In genomic region chr8:104121640-104122416, GRCm38 (mm10) we compare ENCODE assay signal across 18 mouse cellular contexts. TPM values are rescaled to one million over a fixed set of nuclear protein-coding genes. Genes with fewer than 3 reads are reported as not detected.
DNase-seq lines count a peak whose midpoint lies in the region; ATAC-seq and TF ChIP-seq lines count a peak whose summit lies in the region.
"Had no signal": no experiment of that assay in that cellular context is flagged by ENCODE, and none has a peak within 500 bp of the region (broad histone marks: within the 10 kb centered on the region; RNA-seq: fewer than 3 reads in every experiment).

No protein-coding gene starts in this region.

- no peaks in the 10 kb centered on the region for H3K79me2 ChIP-seq in C2C12 (ENCODE audit: control insufficient read depth, insufficient read depth)

- peak; percentile 45 for DNase-seq in adrenal gland, adult 2 months
- DNase-seq in adrenal gland, adult 18-20 months (ENCODE audit: low spot score in 2 of 2) = no peak
- peak; percentile 22 to 41 for DNase-seq in kidney, adult 8-10 months
- DNase-seq in kidney, postnatal 10 days = no peak
- peak; percentile 70 for DNase-seq in lung, postnatal 0 days (ENCODE audit: low spot score)
- no peak for DNase-seq in midbrain, embryonic 14.5 days
- no peak for DNase-seq in frontal cortex, postnatal 25 days (ENCODE audit: low spot score in 2 of 2)
- DNase-seq: cerebellum, adult 11-12 months; cerebellum, postnatal 36 days; heart, adult 11 months; layer of hippocampus, postnatal 36 days; left cerebral cortex, postnatal 4 days; thymus, postnatal 4 days had no signal

- no peak overlapping the region for H3K9ac ChIP-seq in lung, postnatal 0 days (replicated peaks; ENCODE audit: low read depth)
- H3K9ac ChIP-seq in midbrain, embryonic 14.5 days (replicated peaks; ENCODE audit: low read length) = no peak overlapping the region
- H3K9ac ChIP-seq: midbrain, embryonic 15.5 days had no signal

- no peak for TF ChIP-seq CTCF in C2C12 (IDR thresholded peaks at IDR 0.05; ENCODE audit: control insufficient read depth, insufficient read depth, insufficient read length)
- TF ChIP-seq CTCF in lung, postnatal 0 days (IDR thresholded peaks at IDR 0.05) = no peak

- ATAC-seq in lung, postnatal 0 days = peak; percentile 91
- ATAC-seq in midbrain, embryonic 14.5 days (ENCODE audit: low FRiP score, low TSS enrichment) = no peak
- ATAC-seq: forebrain, embryonic 14.5 days; midbrain, embryonic 15.5 days had no signal

- H3K27me3 ChIP-seq in C2C12 (ENCODE audit: control insufficient read depth, insufficient read depth, insufficient read length) = no peaks in the 10 kb centered on the region
- H3K27me3 ChIP-seq in lung, postnatal 0 days (replicated peaks; ENCODE audit: insufficient read depth, low read length) = no peaks in the 10 kb centered on the region
- H3K27me3 ChIP-seq in midbrain, embryonic 14.5 days (ENCODE audit: control insufficient read depth, insufficient read depth, low read length) = no peaks in the 10 kb centered on the region
- H3K27me3 ChIP-seq: midbrain, embryonic 15.5 days had no signal

- TF ChIP-seq EP300 in lung, postnatal 0 days (IDR thresholded peaks at IDR 0.05) = peak; percentile 76

- WGBS in lung, postnatal 0 days = 57% methylated on average over 12 of the region's 12 CpGs
- WGBS in midbrain, embryonic 14.5 days = 86% methylated on average over 12 of the region's 12 CpGs

- peak overlapping the region; percentile 44; the same call in 1 of the 2 replicates for H3K27ac ChIP-seq in lung, postnatal 0 days (ENCODE audit: low read length)
- H3K27ac ChIP-seq in midbrain, embryonic 14.5 days (replicated peaks; ENCODE audit: low read depth, low read length) = no peak overlapping the region
- H3K27ac ChIP-seq: midbrain, embryonic 15.5 days had no signal

- H3K4me3 ChIP-seq in C2C12 (ENCODE audit: insufficient read depth, poor library complexity, severe bottlenecking) = no peak overlapping the region
- no peak overlapping the region for H3K4me3 ChIP-seq in lung, postnatal 0 days (ENCODE audit: low read depth, low read length)
- no peak overlapping the region for H3K4me3 ChIP-seq in midbrain, embryonic 14.5 days (replicated peaks; ENCODE audit: low read depth, low read length)
- H3K4me3 ChIP-seq: midbrain, embryonic 15.5 days had no signal

- H3K36me3 ChIP-seq in C2C12 (ENCODE audit: control insufficient read depth, insufficient read depth) = no peaks in the 10 kb centered on the region
- H3K36me3 ChIP-seq in lung, postnatal 0 days (ENCODE audit: insufficient read depth, low read length) = no peaks in the 10 kb centered on the region
- H3K36me3 ChIP-seq in midbrain, embryonic 14.5 days (ENCODE audit: control insufficient read depth, insufficient read depth, low read length) = no peaks in the 10 kb centered on the region
- H3K36me3 ChIP-seq: midbrain, embryonic 15.5 days had no signal

- H3K4me1 ChIP-seq in lung, postnatal 0 days (ENCODE audit: insufficient read depth, low read depth, low read length) = no peaks in the 10 kb centered on the region
- no peaks in the 10 kb centered on the region for H3K4me1 ChIP-seq in midbrain, embryonic 14.5 days (ENCODE audit: control insufficient read depth, insufficient read depth, low read length)
- H3K4me1 ChIP-seq: midbrain, embryonic 15.5 days had no signal

- H3K79me3 ChIP-seq in C2C12 (ENCODE audit: low read depth) = no peaks in the 10 kb centered on the region

- no peaks in the 10 kb centered on the region for H3K9me3 ChIP-seq in lung, postnatal 0 days (ENCODE audit: low read length)
- no peaks in the 10 kb centered on the region for H3K9me3 ChIP-seq in midbrain, embryonic 14.5 days (ENCODE audit: control insufficient read depth, low read length)
- H3K9me3 ChIP-seq: midbrain, embryonic 15.5 days had no signal

- H3ac ChIP-seq in C2C12 (ENCODE audit: control insufficient read depth, insufficient read length, low read depth) = no peak overlapping the region

- no peak overlapping the region for H3K4me2 ChIP-seq in lung, postnatal 0 days (replicated peaks; ENCODE audit: low read depth, low read length)
- H3K4me2 ChIP-seq in midbrain, embryonic 14.5 days (ENCODE audit: low read length) = no peak overlapping the region
- H3K4me2 ChIP-seq: midbrain, embryonic 15.5 days had no signal

TF ChIP-seq in C2C12, 6 proteins besides CTCF, POLR2A, EP300 and RAD21:
- peak; percentile 26 for TF ChIP-seq MAX (IDR thresholded peaks at IDR 0.05)
- no peak for TF ChIP-seq FOSL1 (IDR thresholded peaks at IDR 0.05; ENCODE audit: insufficient read depth, low read length, poor library complexity, severe bottlenecking)

RNA-seq across cellular contexts. Expression of gene Cdh5, which starts 20.4 kb away (rescaled TPM):
- total RNA-seq in adrenal gland, adult 2 months (2021) = 10 to 100 TPM; 38.7 to 59.7 TPM
- 57.1 and 57.2 TPM in 2 replicates for polyA plus RNA-seq in adrenal gland, adult 2 months (2012; rRNA removed)
- 10 to 100 TPM; 33.9 to 41.2 TPM for total RNA-seq in adrenal gland, adult 18-20 months (2021)
- 0.04 TPM for polyA plus RNA-seq in C2C12 (2012; fragmentation: generic; extraction: Trizol)
- polyA plus RNA-seq in lung, postnatal 0 days (2015; fragmentation: Nextera tagmentation; extraction: Ambion mirVana) = 99.0 and 100 TPM in 2 replicates
- polyA plus RNA-seq in midbrain, embryonic 14.5 days (2014; fragmentation: Nextera tagmentation; extraction: Ambion mirVana) = 5.3 and 12.7 TPM in 2 replicates
- total RNA-seq: megakaryocyte progenitor cell, adult 5-6 weeks had no signal

RNA-seq across cellular contexts. Expression of gene Bean1, which starts 48.4 kb away (rescaled TPM):
- total RNA-seq in adrenal gland, adult 2 months (2021) = 1 to 10 TPM; 4.6 to 7.2 TPM
- polyA plus RNA-seq in adrenal gland, adult 2 months (2012; rRNA removed) = 12.1 and 17.6 TPM in 2 replicates
- 10 to 100 TPM in 1 of 2 experiments, 1 to 10 TPM in 1; 6.3 to 12.0 TPM for total RNA-seq in adrenal gland, adult 18-20 months (2021)
- 0.13 TPM for polyA plus RNA-seq in C2C12 (2012; fragmentation: generic; extraction: Trizol)
- 0.14 and 0.47 TPM in 2 replicates for polyA plus RNA-seq in lung, postnatal 0 days (2015; fragmentation: Nextera tagmentation; extraction: Ambion mirVana)
- 6.3 and 8.3 TPM in 2 replicates for polyA plus RNA-seq in midbrain, embryonic 14.5 days (2014; fragmentation: Nextera tagmentation; extraction: Ambion mirVana)
- total RNA-seq: liver, adult 2 months; megakaryocyte progenitor cell, adult 5-6 weeks had no signal
- polyA plus RNA-seq: liver, adult 2 months had no signal

Comparison
In these comparisons a context has a peak if more than half of its experiments do, and no peak if none do; other contexts are left out.
1. DNase-seq: peak in adrenal gland, adult 2 months (single experiment), kidney, adult 8-10 months (2 of 2) and lung, postnatal 0 days (single experiment); none in adrenal gland, adult 18-20 months (0 of 2), kidney, postnatal 10 days (single experiment), midbrain, embryonic 14.5 days (single experiment) and frontal cortex, postnatal 25 days (0 of 2).